Mouse (Mus musculus) CH12.LX (cell line): ENCODE measurements around the gene Map4k4. TPM values are rescaled to one million over a fixed set of nuclear protein-coding genes. Genes with fewer than 3 reads are reported as not detected.

Source experiments
- DNase-seq: peaks from one replicate; pipeline ENCODE4 v3.0.0-alpha.2; 2013; ENCODE audit errors: extremely low read depth
- H3K27ac ChIP-seq: 2 replicates; pipeline ENCODE4 v1.5.1; 2012; ENCODE audit warnings: low read depth, mild to moderate bottlenecking, control low read depth, moderate library complexity; ENCODE audit not compliant: insufficient read depth
- H3K27me3 ChIP-seq: replicated peaks from 2 replicates; pipeline ENCODE3; 2012; ENCODE audit warnings: inconsistent platforms
- H3K36me3 ChIP-seq, 2 experiments: replicated peaks in 1 of 2; 2 replicates each; pipeline versions ENCODE3 to v1.6.1; 2012; ENCODE audit warnings: inconsistent platforms in 1 of 2, low read length in 1 of 2, mild to moderate bottlenecking in 1 of 2, mixed read lengths in 1 of 2, moderate library complexity in 1 of 2; ENCODE audit not compliant: control insufficient read depth in 1 of 2, insufficient read depth in 1 of 2
- H3K4me1 ChIP-seq, 2 experiments: 2 replicates each; pipeline ENCODE4 v1.6.1; 2012; ENCODE audit warnings: inconsistent platforms in 1 of 2, moderate library complexity in 1 of 2; ENCODE audit not compliant: insufficient read depth in 2 of 2, control insufficient read depth in 1 of 2
- H3K4me2 ChIP-seq: 2 replicates; pipeline ENCODE4 v1.6.1; 2012; ENCODE audit warnings: low read depth, mild to moderate bottlenecking, control low read depth; ENCODE audit not compliant: poor library complexity, insufficient read depth, severe bottlenecking
- H3K4me3 ChIP-seq, 3 experiments: fragments of 150-350 bp in 1 of 3; sonication (generic) in 1 of 3; replicated peaks in 1 of 3; 2 replicates each; pipeline versions ENCODE3 to v1.5.1; 2011 to 2012; ENCODE audit warnings: low read depth in 2 of 3, low read length in 2 of 3, mild to moderate bottlenecking in 2 of 3, moderate library complexity in 2 of 3, control low read depth in 1 of 3, improper control_type of control experiment in 1 of 3, inconsistent platforms in 1 of 3, mixed read lengths in 1 of 3; ENCODE audit not compliant: poor library complexity in 1 of 3
- H3K79me2 ChIP-seq: replicated peaks from 2 replicates; pipeline ENCODE4 v1.6.1; 2012; ENCODE audit warnings: mild to moderate bottlenecking, moderate library complexity; ENCODE audit not compliant: control insufficient read depth, poor library complexity, insufficient read depth, severe bottlenecking; ENCODE audit errors: extremely low read depth
- H3K9ac ChIP-seq: 2 replicates; pipeline ENCODE4 v1.6.1; 2012; ENCODE audit warnings: low read depth, mild to moderate bottlenecking, control low read depth, moderate library complexity; ENCODE audit not compliant: insufficient read depth
- H3K9me3 ChIP-seq: replicated peaks from 2 replicates; pipeline ENCODE3; 2012; ENCODE audit warnings: low read length, inconsistent platforms, mixed read lengths
- BHLHE40 ChIP-seq: IDR thresholded peaks from 2 replicates; pipeline ENCODE4 v1.6.1; 2011; ENCODE audit warnings: mild to moderate bottlenecking, low read depth, low read length, improper control_type of control experiment
- CHD2 ChIP-seq: IDR thresholded peaks from 2 replicates; pipeline ENCODE4 v1.6.1; 2011; ENCODE audit warnings: low read length, improper control_type of control experiment
- E2F4 ChIP-seq: IDR thresholded peaks from 2 replicates; pipeline ENCODE4 v1.6.1; 2011; ENCODE audit warnings: low read depth, low read length, improper control_type of control experiment; ENCODE audit not compliant: insufficient replicate concordance
- EP300 ChIP-seq: IDR thresholded peaks from 2 replicates; pipeline ENCODE4 v1.6.1; 2011; ENCODE audit warnings: low read length, improper control_type of control experiment
- ETS1 ChIP-seq: conservative IDR thresholded peaks from 2 replicates; pipeline ENCODE4 v1.6.1; 2012; ENCODE audit warnings: low read depth, mild to moderate bottlenecking, inconsistent platforms, low read length, improper control_type of control experiment, moderate library complexity
- JUN ChIP-seq: IDR thresholded peaks from 2 replicates; pipeline ENCODE4 v1.6.1; 2011; ENCODE audit warnings: low read depth, mild to moderate bottlenecking, low read length, improper control_type of control experiment, moderate library complexity; ENCODE audit not compliant: insufficient read depth
- JUND ChIP-seq: conservative IDR thresholded peaks from 2 replicates; pipeline ENCODE4 v1.6.1; 2011; ENCODE audit warnings: low read depth, low read length, improper control_type of control experiment
- KAT2A ChIP-seq: IDR thresholded peaks from 2 replicates; pipeline ENCODE4 v1.6.1; 2012; ENCODE audit warnings: low read length, improper control_type of control experiment, inconsistent platforms; ENCODE audit not compliant: insufficient replicate concordance
- MAFK ChIP-seq: IDR thresholded peaks from 2 replicates; pipeline ENCODE4 v1.6.1; 2011; ENCODE audit warnings: low read length, improper control_type of control experiment; ENCODE audit not compliant: insufficient replicate concordance
- MAZ ChIP-seq: IDR thresholded peaks from 2 replicates; pipeline ENCODE4 v1.6.1; 2012; ENCODE audit warnings: low read depth, mild to moderate bottlenecking, inconsistent platforms, low read length, improper control_type of control experiment, moderate library complexity
- MEF2A ChIP-seq: IDR thresholded peaks from 2 replicates; pipeline ENCODE4 v1.6.1; 2014; ENCODE audit warnings: low read depth, mild to moderate bottlenecking, inconsistent platforms, low read length, improper control_type of control experiment, borderline replicate concordance
- MYC ChIP-seq: IDR thresholded peaks from 2 replicates; pipeline ENCODE4 v1.6.1; 2011; ENCODE audit warnings: low read depth, mild to moderate bottlenecking, improper control_type of control experiment, low read length
- NELFE ChIP-seq: IDR thresholded peaks from 2 replicates; pipeline ENCODE4 v1.6.1; 2011; ENCODE audit warnings: low read depth, low read length, improper control_type of control experiment
- PAX5 ChIP-seq: IDR thresholded peaks from 2 replicates; pipeline ENCODE4 v1.6.1; 2012; ENCODE audit warnings: low read length, inconsistent platforms, mixed read lengths
- POLR2AphosphoS2 ChIP-seq: IDR thresholded peaks from 2 replicates; pipeline ENCODE4 v1.6.1; 2011; ENCODE audit warnings: low read depth, low read length, improper control_type of control experiment
- SIN3A ChIP-seq: IDR thresholded peaks from 2 replicates; pipeline ENCODE4 v1.6.1; 2012; ENCODE audit warnings: low read length, improper control_type of control experiment, inconsistent platforms
- SMC3 ChIP-seq: IDR thresholded peaks from 2 replicates; pipeline ENCODE4 v1.6.1; 2011; ENCODE audit warnings: low read depth, low read length, improper control_type of control experiment
- TBP ChIP-seq: conservative IDR thresholded peaks from 2 replicates; pipeline ENCODE4 v1.6.1; 2011; ENCODE audit warnings: low read depth, low read length, improper control_type of control experiment
- UBTF ChIP-seq: IDR thresholded peaks from 2 replicates; pipeline ENCODE4 v1.6.1; 2012; ENCODE audit warnings: low read depth, mild to moderate bottlenecking, inconsistent platforms, low read length, improper control_type of control experiment, moderate library complexity
- ZKSCAN1 ChIP-seq: IDR thresholded peaks from 2 replicates; pipeline ENCODE4 v1.6.1; 2012; ENCODE audit warnings: low read depth, inconsistent platforms, low read length, improper control_type of control experiment, borderline replicate concordance
- ZNF384 ChIP-seq: IDR thresholded peaks from 2 replicates; pipeline ENCODE4 v1.6.1; 2012; ENCODE audit warnings: low read depth, low read length, improper control_type of control experiment, inconsistent platforms
- dilution Hi-C: fragments of 300-500 bp; cut with MboI; formaldehyde crosslinking; loops from 2 replicates; pipeline ENCODE4 v1.14.3; 2020; ENCODE audit warnings: low sequenced_read_pairs; ENCODE audit not compliant: extremely low pct_unique_long_range_greater_than_20kb, extremely low pct_ligation_motif_present
- in situ Hi-C: fragments of 300-500 bp; cut with MboI; formaldehyde crosslinking; loops from 3 replicates; pipeline ENCODE4 v1.14.3; 2019; ENCODE audit warnings: low sequenced_read_pairs, low pct_ligation_motif_present, low pct_unique_long_range_greater_than_20kb, mixed read lengths
- polyA plus RNA-seq: library from polyadenylated mRNA; unstranded; fragments of >175 nt; gene quantifications from 2 replicates; pipeline ENCODE4 v1.2.1, GENCODE M21; 2012; ENCODE audit warnings: low read depth; ENCODE audit not compliant: insufficient read length
- total RNA-seq, 2 experiments: library from RNA; depleted of rRNA; stranded (reverse); fragments of 300-350 nt in 1 of 2; fragments of >200 nt in 1 of 2; gene quantifications; 2 replicates each; pipeline ENCODE4 v1.2.3; 2012 to 2014

Map4k4 gene
- total and polyA plus RNA-seq, 3 experiments: 21.8 to 46.3 (median 41.0) TPM

DNA sequence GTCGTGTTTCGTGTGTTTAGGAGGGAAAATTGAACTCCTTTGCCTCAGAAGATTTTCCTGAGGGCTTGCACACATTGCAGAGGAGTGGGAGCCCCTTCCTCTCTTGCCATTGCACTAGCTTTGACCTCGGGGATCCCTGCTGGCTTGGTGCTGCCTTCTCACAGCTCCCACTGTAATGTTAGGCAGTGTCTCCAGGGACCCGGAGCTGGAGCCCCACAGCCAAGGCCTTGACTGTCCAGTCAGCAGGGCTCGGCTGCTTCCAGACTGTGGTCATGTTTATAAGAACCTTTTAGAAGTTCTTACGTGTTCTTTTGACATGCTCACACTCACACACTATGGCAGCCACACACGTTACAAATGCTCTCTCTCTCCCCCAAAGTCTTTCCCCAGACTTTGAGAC, 93.2 kb downstream of the Map4k4 start:
- in situ Hi-C loops: no loop called here
- Histone ChIP-seq H3K79me2 (no peaks in the 10 kb centered on the region), H3K9me3 (no peaks in the 10 kb centered on the region), H3K9ac (no peak overlapping the region), H3K36me3 (peaks cover 34 to 84% of the 10 kb centered on the region in 2 experiments), H3K27me3 (no peaks in the 10 kb centered on the region), H3K4me3 (no peak overlapping the region), H3K27ac (no peak overlapping the region), H3K4me1 (peaks cover 2 to 17% of the 10 kb centered on the region in 2 experiments; a peak in 3 of 4 replicates), H3K4me2 (no peak overlapping the region)
- dilution Hi-C loops: no loop called here
- TF ChIP-seq MYC: no peak
- TF ChIP-seq SMC3: no peak
- TF ChIP-seq BHLHE40: no peak
- no peak for TF ChIP-seq NELFE
- no peak for TF ChIP-seq JUN
- TF ChIP-seq E2F4: no peak
- no peak for DNase-seq

DNA sequence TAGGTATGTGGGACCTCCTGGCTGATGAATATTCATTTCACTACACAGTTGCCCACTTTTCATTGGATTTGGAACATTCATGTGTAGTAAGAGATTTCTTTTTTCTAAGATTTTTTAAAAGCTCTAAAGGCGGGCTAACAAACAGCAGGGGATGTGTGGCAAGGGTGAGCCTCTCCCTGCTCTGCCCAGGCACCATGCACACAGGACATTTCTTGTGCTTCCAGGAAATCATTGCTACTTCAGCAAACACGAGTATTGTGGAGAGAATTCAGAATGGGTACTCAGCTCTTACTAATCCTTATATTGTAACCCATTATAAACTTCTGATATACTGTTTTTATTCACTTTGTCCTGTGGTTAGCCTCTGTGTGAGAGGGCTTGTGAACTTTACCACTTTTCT, 94.9 kb downstream of the Map4k4 start:
- in situ Hi-C loops (no loop called here), dilution Hi-C loops (no loop called here)
- Histone ChIP-seq H3K9me3 (no peaks in the 10 kb centered on the region), H3K79me2 (no peaks in the 10 kb centered on the region), H3K4me2 (no peak overlapping the region), H3K27me3 (no peaks in the 10 kb centered on the region), H3K4me1 (peaks cover 5 to 17% of the 10 kb centered on the region in 2 experiments; a peak in 3 of 4 replicates), H3K36me3 (peaks cover 33 to 83% of the 10 kb centered on the region in 2 experiments), H3K4me3 (no peak overlapping the region), H3K27ac (no peak overlapping the region), H3K9ac (no peak overlapping the region)
- DNase-seq: no peak
- no peak for TF ChIP-seq ZKSCAN1
- TF ChIP-seq POLR2AphosphoS2: no peak
- TF ChIP-seq UBTF: no peak
- no peak for TF ChIP-seq ZNF384
- no peak for TF ChIP-seq PAX5
- TF ChIP-seq ETS1: no peak

DNA sequence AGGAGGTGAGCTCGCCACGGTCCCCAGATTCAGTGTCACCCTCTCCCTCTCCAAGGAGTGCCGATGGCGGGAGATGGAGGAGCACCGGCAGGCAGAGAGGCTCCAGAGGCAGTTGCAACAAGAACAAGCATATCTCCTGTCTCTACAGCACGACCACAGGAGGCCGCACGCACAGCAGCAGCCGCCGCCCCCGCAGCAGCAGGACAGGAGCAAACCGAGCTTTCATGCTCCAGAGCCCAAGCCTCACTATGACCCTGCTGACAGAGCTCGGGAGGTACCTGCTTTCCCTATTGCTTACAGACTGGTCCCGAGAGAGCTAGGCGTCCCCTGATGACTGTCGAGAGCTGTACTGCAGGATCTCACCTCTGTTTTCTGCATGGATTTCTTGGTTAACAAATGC, 99.8 kb downstream of the Map4k4 start:
- no peak overlapping the region for H3K4me2 ChIP-seq
- DNase-seq: peak; percentile 76
- H3K27ac ChIP-seq: no peak overlapping the region
- in situ Hi-C loops: loop anchor here (5.0 to 25.0 kb wide), 3 partner anchors 237 to 537 kb away; partner anchors contain the start of gene Il1r1
- no peaks in the 10 kb centered on the region for H3K9me3 ChIP-seq
- dilution Hi-C loops: no loop called here
- TF ChIP-seq MAFK: no peak
- no peak for TF ChIP-seq JUN
- no peak for TF ChIP-seq MAZ
- no peak for TF ChIP-seq E2F4
- TF ChIP-seq EP300: no peak
- no peak for TF ChIP-seq PAX5
- no peak for TF ChIP-seq MEF2A
- TF ChIP-seq ETS1: no peak
- no peak for TF ChIP-seq SIN3A
- no peak for TF ChIP-seq ZNF384
- no peak for TF ChIP-seq CHD2
- no peak for TF ChIP-seq TBP
- TF ChIP-seq JUND: no peak
- no peak for TF ChIP-seq KAT2A
- H3K27me3 ChIP-seq: no peaks in the 10 kb centered on the region
- H3K9ac ChIP-seq: no peak overlapping the region
- peaks cover 17 to 45% of the 10 kb centered on the region in 2 experiments for H3K4me1 ChIP-seq
- peaks cover 34 to 72% of the 10 kb centered on the region in 2 experiments for H3K36me3 ChIP-seq
- no peak overlapping the region for H3K4me3 ChIP-seq
- H3K79me2 ChIP-seq: no peaks in the 10 kb centered on the region
